Mouse (Mus musculus): Measurements from ENCODE around the gene Glp1r.
A peak's percentile ranks its signal among the peaks of the same experiment; 100 is the strongest.

Gene Glp1r

GRCm38 (mm10) chr17:30914264-30914663 lies 12.6 kb downstream of the Glp1r start:
- DNase-seq: no peak

GRCm38 (mm10) chr17:30923566-30923965 lies 21.9 kb downstream of the Glp1r start:
- DNase-seq: no peak

- no peak for DNase-seq
These were observed 29.2 kb downstream of the Glp1r start for GRCm38 (mm10) chr17:30930827-30931226.

- no peak for DNase-seq
These were observed 31.2 kb downstream of the Glp1r start for GRCm38 (mm10) chr17:30932836-30933235.

GRCm38 (mm10) chr17:30935301-30935700 lies 33.7 kb downstream of the Glp1r start:
- DNase-seq: no peak

- no peak for DNase-seq
These were observed 36.9 kb downstream of the Glp1r start for GRCm38 (mm10) chr17:30938554-30938953.

GRCm38 (mm10) chr17:30948382-30948781 lies 46.8 kb downstream of the Glp1r start:
- DNase-seq: no peak

- DNase-seq: peak; percentile 19
These were observed 49.2 kb downstream of the Glp1r start for GRCm38 (mm10) chr17:30950780-30951179.

GRCm38 (mm10) chr17:30951600-30951999 lies 50.0 kb downstream of the Glp1r start:
- DNase-seq: no peak

GRCm38 (mm10) chr17:30954340-30954739 lies 52.7 kb downstream of the Glp1r start, which contains the start of gene Umodl1:
TSS of gene Umodl1 (plus strand) at chr17:30954640.
- DNase-seq: no peak

GRCm38 (mm10) chr17:30961936-30962592 lies 60.4 kb downstream of the Glp1r start:
- DNase-seq: no peak

GRCm38 (mm10) chr17:30962880-30963279 lies 61.3 kb downstream of the Glp1r start:
- DNase-seq: no peak

- DNase-seq: no peak
These were observed 68.4 kb downstream of the Glp1r start for GRCm38 (mm10) chr17:30969983-30970382.

GRCm38 (mm10) chr17:30971877-30972276 lies 70.3 kb downstream of the Glp1r start:
- no peak for DNase-seq

GRCm38 (mm10) chr17:30973332-30973731 lies 71.7 kb downstream of the Glp1r start:
- no peak for DNase-seq

GRCm38 (mm10) chr17:30977290-30977689 lies 75.7 kb downstream of the Glp1r start:
- no peak for DNase-seq

- DNase-seq: no peak
These were observed 76.9 kb downstream of the Glp1r start for GRCm38 (mm10) chr17:30978556-30978955.

GRCm38 (mm10) chr17:30983521-30983920 lies 81.9 kb downstream of the Glp1r start:
- no peak for DNase-seq

GRCm38 (mm10) chr17:30990254-30990653 lies 88.6 kb downstream of the Glp1r start:
- no peak for DNase-seq
